Mouse (Mus musculus): ENCODE results near the gene Lekr1.

Gene Lekr1

GRCm38 (mm10) chr3:65841175-65841574, 175.1 kb downstream of the Lekr1 start:
- DNase-seq, result no peak

- DNase-seq, result no peak
These were observed 176.6 kb downstream of the Lekr1 start for GRCm38 (mm10) chr3:65842515-65843184.

- no peak for DNase-seq
These were observed 177.1 kb downstream of the Lekr1 start for GRCm38 (mm10) chr3:65843185-65843552.

GRCm38 (mm10) chr3:65844302-65844701, 178.3 kb downstream of the Lekr1 start:
- no peak for DNase-seq

- DNase-seq, result no peak
These were observed 179.0 kb downstream of the Lekr1 start for GRCm38 (mm10) chr3:65844851-65845552.

- no peak for DNase-seq
These were observed 181.2 kb downstream of the Lekr1 start for GRCm38 (mm10) chr3:65847158-65847787.

- DNase-seq, result no peak
These were observed 187.7 kb downstream of the Lekr1 start for GRCm38 (mm10) chr3:65853746-65854145.

- no peak for DNase-seq
These were observed 189.5 kb downstream of the Lekr1 start for GRCm38 (mm10) chr3:65855521-65855920.

- no peak for DNase-seq
These were observed 192.1 kb downstream of the Lekr1 start for GRCm38 (mm10) chr3:65858118-65858517.

GRCm38 (mm10) chr3:65858741-65859348, 192.8 kb downstream of the Lekr1 start:
- DNase-seq, result no peak

- DNase-seq, result no peak
These were observed 193.7 kb downstream of the Lekr1 start for GRCm38 (mm10) chr3:65859750-65860149.

- no peak for DNase-seq
These were observed 194.9 kb downstream of the Lekr1 start for GRCm38 (mm10) chr3:65860903-65861302.

- no peak for DNase-seq
These were observed 195.4 kb downstream of the Lekr1 start for GRCm38 (mm10) chr3:65861471-65861881.

- peak; percentile 39 to 59 for DNase-seq
These were observed 197.3 kb downstream of the Lekr1 start for GRCm38 (mm10) chr3:65863297-65863696.

GRCm38 (mm10) chr3:65863762-65864377, 197.8 kb downstream of the Lekr1 start:
- no peak for DNase-seq

GRCm38 (mm10) chr3:65868931-65869330, 202.9 kb downstream of the Lekr1 start:
- DNase-seq, result no peak

GRCm38 (mm10) chr3:65869724-65870123, 203.7 kb downstream of the Lekr1 start:
- no peak for DNase-seq

- DNase-seq, result no peak
These were observed 205.2 kb downstream of the Lekr1 start for GRCm38 (mm10) chr3:65871188-65871603.

- DNase-seq, result no peak
These were observed 205.7 kb downstream of the Lekr1 start for GRCm38 (mm10) chr3:65871609-65872272.

- no peak for DNase-seq
These were observed 207.2 kb downstream of the Lekr1 start for GRCm38 (mm10) chr3:65873093-65873830.
